In genomic region chr2:34904849-34905542, GRCm38 (mm10) we compare ENCODE assay signal across 8 mouse cellular contexts. TPM values are rescaled to one million over a fixed set of nuclear protein-coding genes. Genes with fewer than 3 reads are reported as not detected.
DNase-seq lines count a peak whose midpoint lies in the region; ATAC-seq lines count a peak whose summit lies in the region.

No protein-coding gene starts in this region.

- H3K9me3 ChIP-seq in lung, embryonic 16.5 days (ENCODE audit: control insufficient read depth, low read length), result no peaks in the 10 kb centered on the region

- peaks cover 14% of the 10 kb centered on the region for H3K4me1 ChIP-seq in lung, embryonic 16.5 days (replicated peaks; ENCODE audit: control insufficient read depth, insufficient read depth, low read length)

- peak overlapping the region; percentile 39; the same call in 1 of the 2 replicates for H3K9ac ChIP-seq in lung, embryonic 16.5 days (ENCODE audit: low read length)

- no peaks in the 10 kb centered on the region for H3K27me3 ChIP-seq in lung, embryonic 16.5 days (ENCODE audit: control insufficient read depth, insufficient read depth, low read depth, low read length)

- ATAC-seq in hematopoietic stem cell, adult 5-6 weeks (replicated peaks in 1 of 2; ENCODE audit: insufficient read depth in 1 of 2, low FRiP score in 2 of 2, low TSS enrichment in 1 of 2, low read depth in 1 of 2, poor library complexity in 2 of 2, severe bottlenecking in 2 of 2), result peak; percentile 90 to 92
- peak; percentile 97 for ATAC-seq in lung, embryonic 16.5 days (ENCODE audit: low read depth)

- H3K36me3 ChIP-seq in lung, embryonic 16.5 days (ENCODE audit: control insufficient read depth, insufficient read depth, low read length), result no peaks in the 10 kb centered on the region

- peak overlapping the region; percentile 40 for H3K4me3 ChIP-seq in lung, embryonic 16.5 days (ENCODE audit: low read length)

- peak overlapping the region; percentile 65 for H3K4me2 ChIP-seq in lung, embryonic 16.5 days (ENCODE audit: low read depth, low read length)

- under 1% methylated on average over 34 of the region's 34 CpGs for WGBS in lung, embryonic 16.5 days

- DNase-seq in MEL-GATA-1-ER (ENCODE audit: extremely low read depth, low read depth), result peak; percentile 94
- DNase-seq in cerebellum, adult 8-10 months, result peak; percentile 96
- DNase-seq in forelimb bud, embryonic 11.5 days (ENCODE audit: low read depth, low spot score), result peak; percentile 94
- DNase-seq in layer of hippocampus, adult 9-10 months (ENCODE audit: low spot score), result peak; percentile 98
- peak; percentile 84 for DNase-seq in ovary, postnatal 10 days (ENCODE audit: low spot score)
- DNase-seq in thymus, postnatal 10 days (ENCODE audit: low spot score in 2 of 2), result peak; percentile 97 to 99

- peak overlapping the region; percentile 47; the same call in 1 of the 2 replicates for H3K27ac ChIP-seq in lung, embryonic 16.5 days (ENCODE audit: low read length)

RNA-seq across cellular contexts. Expression of gene Phf19, which starts 8.8 kb away (rescaled TPM):
- total RNA-seq in hematopoietic stem cell, adult 5-6 weeks (2017), result 5.7 and 10.0 TPM in 2 replicates
- polyA plus RNA-seq in lung, embryonic 16.5 days (2015; fragmentation: Nextera tagmentation; extraction: Ambion mirVana), result 3.4 and 4.6 TPM in 2 replicates

RNA-seq across cellular contexts. Expression of gene Psmd5, which starts 30.2 kb away (rescaled TPM):
- 27.8 and 54.6 TPM in 2 replicates for total RNA-seq in hematopoietic stem cell, adult 5-6 weeks (2017)
- 104 and 106 TPM in 2 replicates for polyA plus RNA-seq in lung, embryonic 16.5 days (2015; fragmentation: Nextera tagmentation; extraction: Ambion mirVana)

RNA-seq across cellular contexts. Expression of gene Cutal, which starts 30.8 kb away (rescaled TPM):
- total RNA-seq in hematopoietic stem cell, adult 5-6 weeks (2017), result not detected in 2 replicates
- polyA plus RNA-seq in lung, embryonic 16.5 days (2015; fragmentation: Nextera tagmentation; extraction: Ambion mirVana), result 0.65 and 1.0 TPM in 2 replicates

RNA-seq across cellular contexts. Expression of gene Traf1, which starts 56.6 kb away (rescaled TPM):
- total RNA-seq in hematopoietic stem cell, adult 5-6 weeks (2017), result 6.3 and 11.3 TPM in 2 replicates
- polyA plus RNA-seq in lung, embryonic 16.5 days (2015; fragmentation: Nextera tagmentation; extraction: Ambion mirVana), result 4.3 and 4.7 TPM in 2 replicates

Comparison
In these comparisons a context has a peak if more than half of its experiments do, and no peak if none do; other contexts are left out.
1. Peak in every context shown above with its lines: DNase-seq, ATAC-seq, H3K4me3 ChIP-seq and H3K27ac ChIP-seq.